Mouse (Mus musculus): Measurements from ENCODE around the gene Olfr109. TPM values are rescaled to one million over a fixed set of nuclear protein-coding genes. Genes with fewer than 3 reads are reported as not detected.

Gene Olfr109
- polyA plus RNA-seq (2017; shearing (Covaris generic)), result not detected

DNA sequence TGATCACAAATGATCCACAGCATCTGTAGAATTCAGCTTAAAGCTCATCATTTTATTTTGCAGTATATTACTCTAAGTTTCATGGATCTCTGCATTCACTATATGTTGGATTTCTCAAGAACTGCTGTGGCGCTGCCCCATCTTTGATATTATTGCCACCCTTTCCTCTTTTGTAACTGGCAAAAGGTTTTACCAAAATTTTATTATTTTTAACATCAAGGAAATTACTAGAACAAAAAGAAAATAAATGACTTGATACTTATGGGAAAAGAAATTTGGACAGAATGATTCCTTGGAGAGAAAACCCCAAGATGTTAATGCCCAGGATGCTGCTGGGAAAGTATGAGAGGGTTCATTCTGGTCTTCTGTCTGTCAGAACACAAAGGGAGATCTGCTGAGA lies at the start of gene Olfr109:
TSS of gene Olfr109 (plus strand) at position 301 of the 400 bp plus-strand sequence.

DNA sequence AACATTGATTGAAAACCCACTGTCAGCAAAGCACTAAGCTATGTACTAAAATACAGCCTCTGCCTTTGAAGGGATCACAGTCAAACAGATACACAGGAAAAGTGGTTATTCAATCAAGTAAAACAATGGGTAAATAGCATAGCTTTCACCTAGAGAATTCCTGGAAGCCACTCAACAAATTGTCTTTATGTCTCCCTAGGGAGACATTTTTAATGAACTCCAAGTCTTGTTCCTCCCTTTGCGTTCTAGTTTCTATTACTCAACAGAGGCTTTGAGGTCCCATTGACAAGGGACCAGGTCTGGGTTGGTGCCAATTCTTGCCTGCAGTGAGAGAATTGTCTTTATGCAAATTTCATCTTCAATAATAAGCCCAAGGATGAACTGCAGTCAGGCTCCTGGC lies 13.5 kb upstream of the Olfr109 start, which contains the start of gene Olfr108:
TSS of gene Olfr108 (plus strand) at position 301 of the 400 bp plus-strand sequence.

DNA sequence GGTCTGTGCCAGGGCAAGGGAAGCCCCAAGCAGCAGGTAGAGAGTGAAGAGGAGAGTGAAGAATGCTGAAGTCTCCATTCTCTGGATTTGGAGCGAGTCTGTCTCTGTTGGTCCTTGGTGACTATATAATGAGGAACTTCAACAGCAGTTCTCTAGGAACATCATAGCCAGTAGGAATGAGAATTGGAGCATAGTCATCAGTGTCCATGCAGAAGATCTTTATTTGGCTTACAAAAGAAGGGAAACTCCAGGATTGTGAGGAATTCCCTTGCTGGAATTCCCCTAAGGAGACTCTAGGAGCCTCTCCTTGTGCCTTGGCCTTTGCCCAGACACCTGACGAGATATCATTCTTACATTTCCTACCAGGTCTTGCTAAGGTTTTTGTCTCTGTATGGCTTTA lies 24.7 kb downstream of the Olfr109 start, which contains the start of gene H2-M2:
TSS of gene H2-M2 (minus strand) at position 101 of the 400 bp plus-strand sequence.

DNA sequence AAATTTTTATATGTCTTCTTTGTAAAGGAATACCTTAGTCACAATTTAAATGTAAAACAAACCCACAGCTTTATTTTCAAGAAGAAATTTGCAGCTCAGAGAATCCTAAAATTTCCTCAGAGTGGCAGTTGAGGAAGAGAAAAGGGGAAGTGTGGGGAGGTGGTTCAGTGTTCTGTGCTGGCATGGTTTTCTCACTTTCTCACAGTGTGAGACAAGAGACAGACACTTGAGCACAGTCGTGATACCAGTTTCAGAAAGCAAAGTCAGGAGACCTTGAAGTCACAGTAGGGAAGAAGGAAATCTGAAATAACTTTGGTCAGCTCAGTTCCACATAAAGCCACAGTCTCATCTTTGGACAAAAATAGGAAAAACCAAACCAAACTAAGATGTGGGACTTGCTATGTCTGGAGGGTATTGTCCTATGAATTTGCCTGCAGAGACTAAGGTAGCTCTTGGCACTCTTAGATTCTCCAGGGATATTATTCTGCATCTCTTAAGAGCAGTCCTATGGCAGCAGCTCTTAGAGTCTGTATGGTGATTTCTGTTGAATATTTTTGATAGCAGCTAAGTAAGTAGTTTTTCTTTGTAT lies 33.3 kb downstream of the Olfr109 start, which contains the start of gene Olfr110:
TSS of gene Olfr110 (plus strand) at position 539 of the 589 bp plus-strand sequence.

DNA sequence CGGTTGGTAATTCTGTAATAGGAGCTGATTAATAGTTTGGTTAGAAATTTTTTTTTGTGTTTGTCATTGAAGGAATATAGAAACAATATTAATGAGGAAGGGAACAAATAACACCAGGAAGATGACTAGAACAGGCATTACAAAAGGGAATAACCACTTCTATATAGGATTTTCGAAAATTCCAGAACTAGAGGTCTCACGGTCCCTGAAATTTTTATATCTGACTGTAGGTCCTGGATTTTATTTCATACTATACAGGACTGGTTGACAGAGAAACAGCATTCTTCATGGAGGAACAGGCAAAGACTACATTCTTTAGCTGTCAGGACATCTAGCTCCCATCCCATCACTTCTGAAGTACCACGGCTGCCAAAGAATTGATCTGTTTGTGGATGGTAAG lies 49.0 kb downstream of the Olfr109 start, which contains the start of gene Olfr111:
TSS of gene Olfr111 (plus strand) at position 301 of the 400 bp plus-strand sequence.

Other genes with a start within 250 kb of the Olfr109 start
- not detected for gene Olfr95, start 245.8 kb upstream of the Olfr109 start, polyA plus RNA-seq (2017; shearing (Covaris generic))
- gene Olfr96, start 238.8 kb upstream of the Olfr109 start, polyA plus RNA-seq (2017; shearing (Covaris generic)), result not detected
- not detected for gene Olfr97, start 221.6 kb upstream of the Olfr109 start, polyA plus RNA-seq (2017; shearing (Covaris generic))
- not detected for gene Olfr98, start 195.2 kb upstream of the Olfr109 start, polyA plus RNA-seq (2017; shearing (Covaris generic))
- 73.9 TPM for gene H2-M3, start 188.7 kb upstream of the Olfr109 start, polyA plus RNA-seq (2017; shearing (Covaris generic))
- 1.3 TPM for gene Olfr99, start 175.5 kb upstream of the Olfr109 start, polyA plus RNA-seq (2017; shearing (Covaris generic))
- gene Olfr101, start 154.6 kb upstream of the Olfr109 start, polyA plus RNA-seq (2017; shearing (Covaris generic)), result not detected
- 0.29 TPM for gene Olfr102, start 141.9 kb upstream of the Olfr109 start, polyA plus RNA-seq (2017; shearing (Covaris generic))
- gene Olfr103, start 119.2 kb upstream of the Olfr109 start, polyA plus RNA-seq (2017; shearing (Covaris generic)), result not detected
- not detected for gene Olfr104-ps, start 99.3 kb upstream of the Olfr109 start, polyA plus RNA-seq (2017; shearing (Covaris generic))
- gene Olfr105-ps, start 79.9 kb upstream of the Olfr109 start, polyA plus RNA-seq (2017; shearing (Covaris generic)), result not detected
- gene Olfr106-ps, start 68.5 kb upstream of the Olfr109 start, polyA plus RNA-seq (2017; shearing (Covaris generic)), result not detected
- gene Olfr107, start 59.7 kb upstream of the Olfr109 start, polyA plus RNA-seq (2017; shearing (Covaris generic)), result 0.12 TPM
- gene Olfr108, start 13.4 kb upstream of the Olfr109 start, polyA plus RNA-seq (2017; shearing (Covaris generic)), result not detected
- not detected for gene H2-M2, start 24.6 kb downstream of the Olfr109 start, polyA plus RNA-seq (2017; shearing (Covaris generic))
- not detected for gene Olfr110, start 33.6 kb downstream of the Olfr109 start, polyA plus RNA-seq (2017; shearing (Covaris generic))
- not detected for gene Olfr111, start 49.1 kb downstream of the Olfr109 start, polyA plus RNA-seq (2017; shearing (Covaris generic))
- gene Olfr112, start 110.5 kb downstream of the Olfr109 start, polyA plus RNA-seq (2017; shearing (Covaris generic)), result not detected
- gene Olfr113, start 118.7 kb downstream of the Olfr109 start, polyA plus RNA-seq (2017; shearing (Covaris generic)), result not detected
- gene Olfr114, start 133.8 kb downstream of the Olfr109 start, polyA plus RNA-seq (2017; shearing (Covaris generic)), result not detected
- gene Olfr115, start 168.2 kb downstream of the Olfr109 start, polyA plus RNA-seq (2017; shearing (Covaris generic)), result not detected
- not detected for gene Olfr116, start 168.3 kb downstream of the Olfr109 start, polyA plus RNA-seq (2017; shearing (Covaris generic))
- gene Olfr117, start 204.9 kb downstream of the Olfr109 start, polyA plus RNA-seq (2017; shearing (Covaris generic)), result not detected
- gene Olfr118, start 208.1 kb downstream of the Olfr109 start, polyA plus RNA-seq (2017; shearing (Covaris generic)), result 0.46 TPM
- not detected for gene Olfr119, start 237.6 kb downstream of the Olfr109 start, polyA plus RNA-seq (2017; shearing (Covaris generic))

Data from naive thymus-derived CD4-positive, alpha-beta T cell, adult 5 months (primary cell).